Mouse (Mus musculus): Measurements from ENCODE around the gene Foxi3. TPM values are rescaled to one million over a fixed set of nuclear protein-coding genes. Genes with fewer than 3 reads are reported as not detected.

Gene Foxi3
- polyA plus RNA-seq, 1 experiment: not detected

DNA sequence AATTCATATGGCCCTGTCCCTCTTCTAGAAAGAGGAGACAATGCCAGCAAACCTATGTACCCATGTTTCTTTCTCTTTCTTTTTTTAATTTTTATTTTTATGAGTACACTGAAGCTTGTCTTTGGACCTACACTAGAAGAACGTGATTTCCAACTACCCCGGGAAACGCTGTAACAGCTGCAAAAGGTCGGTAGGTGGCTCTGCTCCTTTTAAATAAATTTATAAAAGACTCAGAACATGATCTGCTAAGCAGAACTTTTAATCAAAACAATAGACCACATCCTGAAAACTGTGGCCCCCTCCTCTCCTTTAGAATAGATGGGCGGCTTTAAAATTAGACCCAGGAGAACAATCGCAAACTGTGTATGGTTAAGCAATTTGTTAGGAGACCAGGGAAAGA, 2.3 kb upstream of the Foxi3 start:
- TF ChIP-seq GATA1 (IDR thresholded peaks at IDR 0.05; ENCODE audit: borderline replicate concordance, low read length) (no peak), FLI1 (IDR thresholded peaks at IDR 0.05; ENCODE audit: low read length) (no peak)
- Histone ChIP-seq H3K4me3 (replicated peaks) (no peak overlapping the region), H3K9me3 (no peaks in the 10 kb centered on the region), H3K36me3 (replicated peaks; ENCODE audit: low read length) (no peaks in the 10 kb centered on the region), H3K27me3 (replicated peaks) (peaks cover 70% of the 10 kb centered on the region), H3K4me1 (peaks cover 13% of the 10 kb centered on the region)

DNA sequence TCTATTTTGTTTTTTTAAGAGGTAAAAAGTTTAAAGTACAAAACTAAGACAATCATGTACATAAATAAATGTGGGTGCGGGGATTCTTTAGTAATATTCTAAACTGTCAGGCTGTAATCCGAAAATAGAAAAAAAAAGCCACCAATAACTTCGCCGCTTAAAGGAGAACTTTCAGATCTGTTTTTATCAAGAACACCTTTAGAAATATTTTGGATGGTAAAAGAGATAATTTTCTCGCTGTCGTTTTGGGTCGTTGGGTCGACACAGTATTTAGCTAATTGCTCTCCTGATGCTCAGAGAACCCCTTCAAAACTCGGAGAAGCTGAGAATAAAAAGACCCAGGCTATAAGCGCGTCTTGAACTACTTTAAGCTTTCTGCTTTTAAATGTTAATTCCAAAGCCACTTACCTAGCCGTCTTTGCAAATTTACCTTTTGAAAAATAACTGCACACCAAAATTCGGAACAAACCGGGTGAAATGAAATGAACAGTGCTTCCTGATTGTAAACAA, 985 bp upstream of the Foxi3 start:
- peaks cover 80% of the 10 kb centered on the region for H3K27me3 ChIP-seq (replicated peaks)
- TF ChIP-seq GATA1 (IDR thresholded peaks at IDR 0.05; ENCODE audit: borderline replicate concordance, low read length) (no peak), FLI1 (IDR thresholded peaks at IDR 0.05; ENCODE audit: low read length) (no peak)
- H3K4me3 ChIP-seq (replicated peaks): no peak overlapping the region
- no peaks in the 10 kb centered on the region for H3K9me3 ChIP-seq
- H3K4me1 ChIP-seq: peaks cover 13% of the 10 kb centered on the region
- H3K36me3 ChIP-seq (replicated peaks; ENCODE audit: low read length): no peaks in the 10 kb centered on the region

DNA sequence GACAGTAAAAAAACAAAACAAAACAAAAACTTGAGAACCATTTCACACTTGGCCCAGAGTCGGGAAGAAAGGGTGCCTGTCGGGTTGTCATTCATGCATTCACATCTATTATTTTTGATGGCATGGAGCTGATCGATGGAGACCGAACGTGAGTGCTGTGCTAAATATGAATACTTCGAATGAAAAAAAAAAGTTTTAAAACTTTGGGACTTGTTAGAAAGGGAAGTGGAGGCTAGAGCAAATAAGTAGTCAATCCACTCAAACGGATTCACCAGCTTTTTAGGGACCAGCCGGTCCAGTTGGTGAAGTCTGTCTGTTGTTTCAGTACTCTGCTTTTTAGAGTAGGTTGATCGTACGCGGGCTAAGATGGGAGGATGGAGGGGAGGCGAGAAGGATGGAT, 490 bp upstream of the Foxi3 start:
- Histone ChIP-seq H3K4me1 (peaks cover 13% of the 10 kb centered on the region), H3K27me3 (replicated peaks) (peaks cover 83% of the 10 kb centered on the region), H3K9me3 (no peaks in the 10 kb centered on the region), H3K36me3 (replicated peaks; ENCODE audit: low read length) (no peaks in the 10 kb centered on the region), H3K4me3 (replicated peaks) (peak overlapping the region; percentile 81)
- no peak for TF ChIP-seq GATA1 (IDR thresholded peaks at IDR 0.05; ENCODE audit: borderline replicate concordance, low read length)
- TF ChIP-seq FLI1 (IDR thresholded peaks at IDR 0.05; ENCODE audit: low read length): no peak

DNA sequence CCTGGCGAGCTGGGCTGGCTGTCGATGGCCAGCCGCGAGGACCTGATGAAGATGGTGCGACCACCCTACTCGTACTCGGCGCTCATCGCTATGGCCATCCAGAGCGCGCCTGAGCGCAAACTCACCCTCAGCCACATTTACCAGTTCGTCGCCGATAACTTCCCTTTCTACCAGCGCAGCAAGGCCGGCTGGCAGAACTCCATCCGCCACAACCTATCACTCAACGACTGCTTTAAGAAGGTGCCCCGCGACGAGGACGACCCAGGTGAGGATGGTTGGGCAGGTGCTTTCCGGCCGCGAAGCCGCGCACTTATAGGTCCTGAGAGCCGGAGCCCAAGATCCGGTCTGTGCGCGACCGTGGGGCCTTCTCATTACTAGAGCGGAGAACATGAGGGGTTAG, 605 bp downstream of the Foxi3 start:
- Histone ChIP-seq H3K27me3 (replicated peaks) (peaks cover 80% of the 10 kb centered on the region), H3K4me3 (replicated peaks) (peak overlapping the region; percentile 40), H3K4me1 (peaks cover 13% of the 10 kb centered on the region), H3K36me3 (replicated peaks; ENCODE audit: low read length) (no peaks in the 10 kb centered on the region), H3K9me3 (no peaks in the 10 kb centered on the region)
- TF ChIP-seq FLI1 (IDR thresholded peaks at IDR 0.05; ENCODE audit: low read length) (no peak), GATA1 (IDR thresholded peaks at IDR 0.05; ENCODE audit: borderline replicate concordance, low read length) (no peak)

DNA sequence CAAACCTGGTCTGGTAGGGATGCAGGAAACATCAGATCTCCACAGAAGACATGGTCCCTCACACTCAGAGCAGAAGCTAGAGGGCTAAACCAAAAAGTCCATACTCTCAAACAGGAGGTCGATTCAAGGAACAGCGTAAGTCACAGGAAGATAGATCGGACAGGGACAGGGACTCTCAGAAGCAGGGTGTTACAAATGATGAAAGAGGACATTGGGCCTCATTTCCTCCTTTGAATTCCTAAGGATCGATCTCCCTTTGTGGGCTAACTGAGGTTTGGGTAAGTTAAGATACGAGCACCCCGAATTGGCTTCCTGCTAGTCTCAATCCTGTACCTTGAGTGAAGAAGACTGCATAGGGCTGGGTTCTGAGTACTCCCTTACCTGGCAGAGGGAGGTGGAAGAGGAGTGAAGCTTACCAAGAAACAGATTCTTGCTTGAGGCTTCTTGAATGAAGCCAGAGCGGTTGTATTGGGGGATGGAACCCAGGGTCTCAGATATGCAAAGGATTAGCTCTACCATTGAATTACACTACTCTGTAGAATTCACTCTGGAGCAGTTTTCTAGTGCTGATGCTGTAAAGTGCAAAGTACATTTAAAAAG, 1.1 kb downstream of the Foxi3 start:
- no peak for TF ChIP-seq GATA1 (IDR thresholded peaks at IDR 0.05; ENCODE audit: borderline replicate concordance, low read length)
- TF ChIP-seq FLI1 (IDR thresholded peaks at IDR 0.05; ENCODE audit: low read length): no peak

DNA sequence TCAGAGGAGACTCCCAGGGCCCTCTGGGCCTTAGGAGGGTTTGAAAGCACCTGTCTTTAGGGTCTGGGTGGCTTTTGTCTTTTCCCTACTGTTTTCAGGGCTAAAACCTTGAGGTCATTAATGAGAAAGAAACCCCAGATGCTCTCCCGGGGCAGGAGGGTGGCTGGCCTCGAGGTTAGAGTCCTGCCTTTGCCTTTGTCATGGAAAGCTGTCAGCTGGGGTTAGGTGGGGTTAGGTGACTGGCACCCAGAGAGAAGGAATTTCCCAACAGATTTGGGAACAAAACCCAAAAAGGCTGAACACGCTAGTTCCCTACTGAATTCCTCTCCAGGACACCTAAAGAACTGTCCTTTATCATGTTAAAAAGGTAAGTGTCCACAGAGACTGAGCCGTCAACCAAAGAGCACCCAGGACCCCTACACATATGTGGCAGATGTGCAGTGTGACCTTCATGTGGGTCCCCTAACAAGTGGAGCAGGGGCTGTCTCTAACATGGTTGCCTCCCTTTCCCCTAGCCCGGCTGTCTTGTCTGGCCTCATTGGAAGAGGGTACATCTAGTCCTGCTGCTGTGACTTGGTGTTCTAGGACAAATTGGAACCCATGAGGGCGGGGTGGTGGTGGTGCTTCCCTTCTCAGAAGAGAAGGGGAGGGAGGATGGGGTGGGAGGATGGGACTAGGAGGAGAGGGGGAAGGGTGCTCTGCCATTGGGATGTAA, 7.9 kb downstream of the Foxi3 start:
- peaks cover 61% of the 10 kb centered on the region for H3K27me3 ChIP-seq (replicated peaks)
- H3K9me3 ChIP-seq: no peaks in the 10 kb centered on the region

More for the DNA sequence above, 1.1 kb downstream of the Foxi3 start:
- H3K27me3 ChIP-seq (replicated peaks): peaks cover 78% of the 10 kb centered on the region
- peaks cover 13% of the 10 kb centered on the region for H3K4me1 ChIP-seq
- no peaks in the 10 kb centered on the region for H3K36me3 ChIP-seq (replicated peaks; ENCODE audit: low read length)
- no peaks in the 10 kb centered on the region for H3K9me3 ChIP-seq
- H3K4me3 ChIP-seq (replicated peaks): no peak overlapping the region

DNA sequence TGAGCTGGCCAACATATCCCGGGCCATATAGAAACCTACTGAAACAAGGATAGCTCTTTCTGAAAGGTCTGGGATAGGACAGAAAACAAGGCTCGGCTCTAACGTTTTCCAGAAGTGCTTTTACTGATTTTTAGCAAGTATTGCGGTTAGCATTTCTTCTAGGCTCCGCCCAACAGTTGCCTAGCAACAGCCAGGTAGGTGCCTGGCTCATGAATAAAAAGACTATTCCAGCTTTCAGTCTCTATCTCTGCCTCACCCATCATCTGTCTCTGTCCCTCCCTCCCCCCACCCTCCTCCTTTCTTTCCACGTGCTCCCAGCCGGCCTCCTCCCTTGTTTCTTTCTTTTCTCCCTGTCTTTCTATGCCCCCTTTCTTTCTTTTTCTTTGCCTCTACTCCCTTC, 9.4 kb downstream of the Foxi3 start:
- Histone ChIP-seq H3K27me3 (replicated peaks) (peaks cover 48% of the 10 kb centered on the region), H3K9me3 (no peaks in the 10 kb centered on the region), H3K4me3 (replicated peaks) (no peak overlapping the region), H3K36me3 (replicated peaks; ENCODE audit: low read length) (no peaks in the 10 kb centered on the region), H3K4me1 (peaks cover 4% of the 10 kb centered on the region; the same call in 1 of the 2 replicates)
- TF ChIP-seq GATA1 (IDR thresholded peaks at IDR 0.05; ENCODE audit: borderline replicate concordance, low read length) (no peak), FLI1 (IDR thresholded peaks at IDR 0.05; ENCODE audit: low read length) (no peak)

More for the DNA sequence above, 7.9 kb downstream of the Foxi3 start:
- TF ChIP-seq GATA1 (IDR thresholded peaks at IDR 0.05; ENCODE audit: borderline replicate concordance, low read length): no peak
- no peak for TF ChIP-seq FLI1 (IDR thresholded peaks at IDR 0.05; ENCODE audit: low read length)
- Histone ChIP-seq H3K4me1 (peaks cover 4% of the 10 kb centered on the region; the same call in 1 of the 2 replicates), H3K4me3 (replicated peaks) (no peak overlapping the region), H3K36me3 (replicated peaks; ENCODE audit: low read length) (no peaks in the 10 kb centered on the region)

DNA sequence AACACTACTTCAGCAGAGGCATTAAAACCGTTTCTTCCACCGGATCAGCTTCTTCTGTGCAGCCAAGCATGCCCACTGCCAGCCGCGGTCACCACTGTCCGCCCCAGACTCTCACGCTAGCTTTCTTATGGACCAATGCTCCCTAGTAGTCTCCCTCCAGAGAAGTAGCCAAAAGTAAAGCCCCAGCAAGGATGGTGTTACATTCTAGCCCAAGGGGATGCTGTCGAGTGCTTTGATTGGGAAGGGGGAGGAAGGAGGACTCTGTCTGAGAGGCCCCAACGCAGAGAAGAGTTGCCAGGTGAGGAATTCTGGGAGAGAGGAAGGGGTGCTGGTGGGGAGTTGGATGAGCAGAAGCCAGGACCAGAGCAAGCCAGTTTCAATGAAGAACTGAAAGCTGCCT, 11.1 kb downstream of the Foxi3 start:
- peaks cover 43% of the 10 kb centered on the region for H3K27me3 ChIP-seq (replicated peaks)
- no peak overlapping the region for H3K4me3 ChIP-seq (replicated peaks)
- no peaks in the 10 kb centered on the region for H3K36me3 ChIP-seq (replicated peaks; ENCODE audit: low read length)
- TF ChIP-seq GATA1 (IDR thresholded peaks at IDR 0.05; ENCODE audit: borderline replicate concordance, low read length) (no peak), FLI1 (IDR thresholded peaks at IDR 0.05; ENCODE audit: low read length) (no peak)
- no peaks in the 10 kb centered on the region for H3K9me3 ChIP-seq
- H3K4me1 ChIP-seq: peaks cover 4% of the 10 kb centered on the region; the same call in 1 of the 2 replicates

DNA sequence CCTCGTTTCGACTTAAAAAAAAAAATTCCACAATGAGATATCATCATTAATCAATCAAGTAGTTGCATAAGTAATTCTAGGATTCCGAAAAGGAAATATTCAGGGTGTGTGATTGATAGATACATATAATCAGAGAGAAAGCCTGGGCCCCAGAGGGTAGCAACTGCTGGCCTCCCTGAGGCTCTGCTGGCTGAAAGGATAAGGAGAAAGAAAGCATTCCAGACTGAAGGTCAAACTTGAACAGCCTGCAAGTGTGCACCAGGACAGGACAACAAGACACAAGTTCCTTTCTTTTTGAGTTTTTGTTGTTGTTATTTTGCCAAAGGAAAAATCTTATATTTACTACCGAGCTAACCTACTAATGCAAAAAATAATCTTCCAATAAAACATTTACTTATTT, 12.0 kb downstream of the Foxi3 start:
- TF ChIP-seq FLI1 (IDR thresholded peaks at IDR 0.05; ENCODE audit: low read length) (no peak), GATA1 (IDR thresholded peaks at IDR 0.05; ENCODE audit: borderline replicate concordance, low read length) (no peak)
- peaks cover 36% of the 10 kb centered on the region for H3K27me3 ChIP-seq (replicated peaks)
- no peaks in the 10 kb centered on the region for H3K36me3 ChIP-seq (replicated peaks; ENCODE audit: low read length)
- peaks cover 4% of the 10 kb centered on the region; the same call in 1 of the 2 replicates for H3K4me1 ChIP-seq
- no peak overlapping the region for H3K4me3 ChIP-seq (replicated peaks)
- no peaks in the 10 kb centered on the region for H3K9me3 ChIP-seq

DNA sequence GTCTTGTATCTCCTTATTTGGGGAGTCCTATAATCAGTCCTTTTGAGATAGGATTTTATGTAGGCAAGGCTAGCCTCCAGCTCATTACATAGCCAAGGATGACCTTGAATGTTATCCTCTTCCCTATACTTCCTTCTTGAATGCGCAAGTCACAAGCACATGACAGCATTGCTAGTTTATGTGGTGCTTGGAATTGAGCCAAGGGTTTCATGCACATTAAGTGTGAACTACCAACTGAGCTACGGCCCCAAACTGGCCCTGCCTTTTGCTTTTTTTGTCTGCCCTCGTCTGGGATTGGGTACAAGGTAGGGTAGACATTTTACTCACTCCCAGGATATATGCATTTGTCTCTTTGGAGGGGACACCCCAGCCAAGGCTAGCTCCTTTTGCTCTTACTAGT, 16.7 kb downstream of the Foxi3 start:
- TF ChIP-seq GATA1 (IDR thresholded peaks at IDR 0.05; ENCODE audit: borderline replicate concordance, low read length): no peak
- no peak for TF ChIP-seq FLI1 (IDR thresholded peaks at IDR 0.05; ENCODE audit: low read length)
- peaks cover 3% of the 10 kb centered on the region for H3K27me3 ChIP-seq (replicated peaks)

More for the DNA sequence above, 16.7 kb downstream of the Foxi3 start:
- H3K36me3 ChIP-seq (replicated peaks; ENCODE audit: low read length): no peaks in the 10 kb centered on the region
- no peak overlapping the region for H3K4me3 ChIP-seq (replicated peaks)
- H3K4me1 ChIP-seq: no peaks in the 10 kb centered on the region
- no peaks in the 10 kb centered on the region for H3K9me3 ChIP-seq
